Mouse (Mus musculus) cerebellum, adult 9-10 months (tissue): ENCODE results near the gene Mib2.

Experiments
- DNase-seq: peaks from one replicate; pipeline ENCODE4 v3.0.0; 2022

The Mib2 gene

GRCm38 (mm10) chr4:155611860-155612259 is 57.1 kb downstream of the Mib2 start:
- DNase-seq: no peak

DNA sequence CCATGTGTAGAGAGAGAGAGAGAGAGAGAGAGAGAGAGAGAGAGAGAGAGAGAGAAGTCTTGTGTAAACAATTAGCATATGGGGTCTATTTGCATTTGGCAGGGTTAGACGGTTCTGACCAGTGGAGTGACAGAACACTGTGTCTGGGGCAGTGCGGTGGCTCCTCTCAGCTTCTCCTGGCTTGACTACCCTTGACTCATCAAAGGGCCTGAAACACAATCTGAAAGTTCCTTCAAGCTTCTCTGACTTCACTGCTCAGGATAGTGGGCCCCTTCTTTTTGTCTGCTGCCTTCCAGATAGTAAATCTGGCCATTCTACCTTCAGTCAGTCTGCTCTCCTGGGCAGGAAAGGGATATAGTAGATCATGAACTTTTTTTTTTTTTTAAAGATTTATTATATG is 62.2 kb downstream of the Mib2 start:
- DNase-seq: no peak

GRCm38 (mm10) chr4:155605132-155605531 is 63.9 kb downstream of the Mib2 start:
- no peak for DNase-seq
